Mouse (Mus musculus): ENCODE results near the gene Acot8. TPM values are rescaled to one million over a fixed set of nuclear protein-coding genes. Genes with fewer than 3 reads are reported as not detected.

Gene Acot8
- total RNA-seq (2023), result 10 to 100 TPM; 51.6 to 59.8 TPM

GRCm38 (mm10) chr2:164804533-164805331 is at the start of gene Acot8, which contains the start of gene Zswim3:
Gene Acot8 (minus strand): TSS chr2:164804882.
Gene Zswim3 (plus strand): TSS chr2:164805098.

GRCm38 (mm10) chr2:164833314-164833959 is 28.8 kb upstream of the Acot8 start, which contains the start of gene Neurl2:
Gene Neurl2 (minus strand): TSS chr2:164833456.

GRCm38 (mm10) chr2:164832748-164833301 is 28.1 kb upstream of the Acot8 start, which contains the start of gene Ctsa:
Gene Ctsa (plus strand): TSS chr2:164832873.

GRCm38 (mm10) chr2:164828437-164828836 is 23.8 kb upstream of the Acot8 start, which contains the start of gene Spata25:
Gene Spata25 (minus strand): TSS chr2:164828537.

GRCm38 (mm10) chr2:164822636-164823165 is 18.0 kb upstream of the Acot8 start, which contains the start of gene Zswim1:
Gene Zswim1 (plus strand): TSS chr2:164822686.

GRCm38 (mm10) chr2:164785481-164786387 is 18.9 kb downstream of the Acot8 start, which contains the start of gene Snx21:
Gene Snx21 (plus strand): TSS chr2:164785823.

GRCm38 (mm10) chr2:164779481-164780086 is 25.1 kb downstream of the Acot8 start, which contains the start of gene Tnnc2:
Gene Tnnc2 (minus strand): TSS chr2:164779967.

GRCm38 (mm10) chr2:164769258-164770037 is 35.2 kb downstream of the Acot8 start, which contains the start of gene Ube2c:
Gene Ube2c (plus strand): TSS chr2:164769898.

GRCm38 (mm10) chr2:164745843-164746479 is 58.7 kb downstream of the Acot8 start, which contains the start of the genes Wfdc3 and Dnttip1:
Gene Wfdc3 (minus strand): TSS chr2:164745931.
Gene Dnttip1 (plus strand): TSS chr2:164745983.

Other genes with a start within 250 kb of the Acot8 start
- gene Wfdc2, start 242.5 kb downstream of the Acot8 start, total RNA-seq (2023), result not detected
- gene Spint3, start 231.4 kb downstream of the Acot8 start, total RNA-seq (2023), result not detected
- gene Wfdc6a, start 219.4 kb downstream of the Acot8 start, total RNA-seq (2023), result not detected
- gene Eppin, start 211.3 kb downstream of the Acot8 start, total RNA-seq (2023), result not detected
- not detected for gene Wfdc6b, start 191.4 kb downstream of the Acot8 start, total RNA-seq (2023)
- not detected for gene Wfdc8, start 191.3 kb downstream of the Acot8 start, total RNA-seq (2023)
- gene Wfdc16, start 166.1 kb downstream of the Acot8 start, total RNA-seq (2023), result not detected
- gene Wfdc10, start 148.8 kb downstream of the Acot8 start, total RNA-seq (2023), result not detected
- not detected for gene Wfdc9, start 148.3 kb downstream of the Acot8 start, total RNA-seq (2023)
- gene Wfdc11, start 130.8 kb downstream of the Acot8 start, total RNA-seq (2023), result not detected
- not detected for gene Wfdc13, start 119.8 kb downstream of the Acot8 start, total RNA-seq (2023)
- gene Spint4, start 106.4 kb downstream of the Acot8 start, total RNA-seq (2023), result not detected
- gene Spint5, start 89.6 kb downstream of the Acot8 start, total RNA-seq (2023), result not detected
- gene Wfdc3, start 59.0 kb downstream of the Acot8 start, total RNA-seq (2023), result under 1 TPM in 1 of 2 experiments, not detected in 1; 0.36 TPM
- gene Dnttip1, start 58.9 kb downstream of the Acot8 start, total RNA-seq (2023), result 10 to 100 TPM; 41.7 to 46.9 TPM
- gene Ube2c, start 35.0 kb downstream of the Acot8 start, total RNA-seq (2023), result 1 to 10 TPM; 2.9 to 9.5 TPM
- not detected for gene Tnnc2, start 24.9 kb downstream of the Acot8 start, total RNA-seq (2023)
- under 1 TPM; 0.33 to 0.96 TPM for gene Snx21, start 19.1 kb downstream of the Acot8 start, total RNA-seq (2023)
- gene Zswim3, start 216 bp upstream of the Acot8 start, total RNA-seq (2023), result 1 to 10 TPM; 3.4 to 3.6 TPM
- gene Zswim1, start 17.8 kb upstream of the Acot8 start, total RNA-seq (2023), result 10 to 100 TPM; 11.1 to 11.2 TPM
- not detected for gene Spata25, start 23.7 kb upstream of the Acot8 start, total RNA-seq (2023)
- gene Ctsa, start 28.0 kb upstream of the Acot8 start, total RNA-seq (2023), result 100 to 1,000 TPM; 118 to 128 TPM
- gene Neurl2, start 28.6 kb upstream of the Acot8 start, total RNA-seq (2023), result 1 to 10 TPM; 1.1 to 1.7 TPM
- 1 to 10 TPM; 5.7 to 6.9 TPM for gene Pltp, start 52.8 kb upstream of the Acot8 start, total RNA-seq (2023)
- 100 to 1,000 TPM in 1 of 2 experiments, 10 to 100 TPM in 1; 83.5 to 104 TPM for gene Pcif1, start 74.4 kb upstream of the Acot8 start, total RNA-seq (2023)
- 10 to 100 TPM; 55.6 to 55.9 TPM for gene Zfp335, start 106.9 kb upstream of the Acot8 start, total RNA-seq (2023)
- 1 to 10 TPM; 3.8 to 4.2 TPM for gene Mmp9, start 135.9 kb upstream of the Acot8 start, total RNA-seq (2023)
- 1 to 10 TPM in 1 of 2 experiments, under 1 TPM in 1; 0.68 to 1.4 TPM for gene Slc12a5, start 155.9 kb upstream of the Acot8 start, total RNA-seq (2023)
- gene Ncoa5, start 230.0 kb upstream of the Acot8 start, total RNA-seq (2023), result 10 to 100 TPM; 42.9 to 45.8 TPM

All from T-cell, adult 66 days (primary cell).